Mouse (Mus musculus) cortical plate, adult 2 months (tissue): ENCODE data around the gene Ctbp2. TPM values are rescaled to one million over a fixed set of nuclear protein-coding genes. Genes with fewer than 3 reads are reported as not detected.

Experiments
- H3K27ac ChIP-seq: fragments of 200-500 bp; 2 replicates; pipeline ENCODE4 v1.5.1; 2012; ENCODE audit warnings: low read length, control low read depth, inconsistent platforms; ENCODE audit not compliant: insufficient read depth
- H3K4me1 ChIP-seq: fragments of 200-500 bp; 2 replicates; pipeline ENCODE4 v1.6.1; 2011; ENCODE audit warnings: low read length; ENCODE audit not compliant: control insufficient read depth, insufficient read depth
- H3K4me3 ChIP-seq: fragments of 200-500 bp; 2 replicates; pipeline ENCODE4 v1.5.1; 2011; ENCODE audit warnings: mild to moderate bottlenecking, low read length, control low read depth; ENCODE audit not compliant: insufficient read depth
- CTCF ChIP-seq: fragments of 200-500 bp; IDR thresholded peaks from 2 replicates; pipeline ENCODE4 v1.5.1; 2011; ENCODE audit warnings: mild to moderate bottlenecking, control low read depth, low read length; ENCODE audit not compliant: insufficient read depth; ENCODE audit errors: extremely low read depth
- POLR2A ChIP-seq: fragments of 200-500 bp; IDR thresholded peaks from 2 replicates; pipeline ENCODE4 v1.6.1; 2011; ENCODE audit warnings: mild to moderate bottlenecking, low read length, control low read depth; ENCODE audit not compliant: insufficient read depth; ENCODE audit errors: extremely low read depth
- polyA plus RNA-seq: library from polyadenylated mRNA; depleted of rRNA; stranded (reverse); fragments of >200 nt; gene quantifications from 2 replicates; pipeline ENCODE4 v1.2.3, GENCODE M21; 2012

The Ctbp2 gene
- polyA plus RNA-seq, 1 experiment: 26.6 TPM

DNA sequence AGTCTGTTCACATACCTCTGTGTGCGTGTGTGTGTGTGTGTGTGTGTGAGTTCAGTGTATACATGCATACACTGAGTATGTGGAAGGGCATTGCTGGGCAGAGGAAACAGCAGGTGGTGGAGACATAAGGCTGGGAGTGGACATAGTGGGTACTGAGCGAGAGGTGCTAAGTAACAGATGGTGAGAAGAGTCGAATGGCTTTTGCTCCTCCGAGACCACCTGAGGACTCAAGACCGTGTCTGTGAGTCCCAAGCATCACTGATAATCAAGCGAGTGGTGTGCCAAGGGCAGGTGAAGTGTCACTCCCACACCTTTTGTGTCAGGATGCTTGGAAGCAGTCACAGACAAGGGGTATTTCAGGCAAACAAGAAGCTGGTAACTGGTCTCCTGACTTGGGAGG lies 30.7 kb upstream of the Ctbp2 start:
- no peak overlapping the region for H3K27ac ChIP-seq
- H3K4me1 ChIP-seq: no peaks in the 10 kb centered on the region
- H3K4me3 ChIP-seq: no peak overlapping the region
- TF ChIP-seq POLR2A (no peak), CTCF (no peak)

DNA sequence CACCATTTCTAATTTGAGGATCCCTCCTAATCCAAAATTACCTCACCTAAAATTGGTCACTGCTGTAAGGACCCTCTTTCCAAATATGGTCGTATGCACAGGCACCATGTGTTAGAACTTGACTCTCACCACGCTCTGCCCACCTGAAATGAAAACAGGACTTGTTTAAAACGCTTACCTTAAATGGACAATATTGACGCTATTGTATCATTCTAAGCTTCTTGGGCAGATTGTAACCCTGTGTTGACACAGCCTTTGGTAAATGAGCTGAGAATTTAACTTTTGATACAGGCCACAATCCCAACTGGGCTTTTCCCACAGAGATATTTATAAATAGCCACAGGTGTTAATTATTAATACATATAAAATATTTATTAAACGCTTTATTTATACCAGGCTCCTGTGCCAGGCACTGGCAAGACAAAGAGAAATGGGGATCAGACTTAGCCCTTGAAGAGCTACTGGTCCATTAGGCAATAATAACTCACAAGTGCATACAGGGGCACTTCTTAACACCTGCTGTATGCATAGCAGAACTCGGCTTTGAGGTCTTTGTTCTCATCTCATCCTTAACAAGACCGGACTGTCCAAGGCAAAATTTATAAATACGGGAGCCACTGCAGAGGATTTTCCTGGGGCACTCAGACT lies 15.7 kb upstream of the Ctbp2 start:
- Histone ChIP-seq H3K4me1 (no peaks in the 10 kb centered on the region), H3K4me3 (no peak overlapping the region), H3K27ac (no peak overlapping the region)
- TF ChIP-seq POLR2A (no peak), CTCF (no peak)

DNA sequence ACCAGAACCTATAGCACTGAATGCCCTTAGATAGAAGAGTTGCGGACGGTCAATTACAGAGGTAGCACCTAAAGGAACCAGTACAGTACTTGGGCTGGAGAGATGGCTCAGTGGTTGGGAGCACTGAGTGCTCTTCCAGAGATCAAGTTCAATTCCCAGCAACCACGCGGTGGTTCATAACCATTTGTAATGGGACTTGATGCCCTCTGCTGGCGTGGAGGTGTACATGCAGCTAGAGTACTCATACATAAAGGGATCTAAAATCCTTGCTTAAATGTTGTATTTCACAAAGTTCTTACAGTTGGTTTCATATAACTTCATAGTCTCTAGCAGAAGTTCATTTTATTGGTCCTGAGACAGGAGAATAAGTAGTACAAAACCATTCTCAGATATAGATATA lies 9.4 kb upstream of the Ctbp2 start:
- Histone ChIP-seq H3K27ac (no peak overlapping the region), H3K4me1 (no peaks in the 10 kb centered on the region), H3K4me3 (no peak overlapping the region)
- TF ChIP-seq POLR2A (no peak), CTCF (no peak)

DNA sequence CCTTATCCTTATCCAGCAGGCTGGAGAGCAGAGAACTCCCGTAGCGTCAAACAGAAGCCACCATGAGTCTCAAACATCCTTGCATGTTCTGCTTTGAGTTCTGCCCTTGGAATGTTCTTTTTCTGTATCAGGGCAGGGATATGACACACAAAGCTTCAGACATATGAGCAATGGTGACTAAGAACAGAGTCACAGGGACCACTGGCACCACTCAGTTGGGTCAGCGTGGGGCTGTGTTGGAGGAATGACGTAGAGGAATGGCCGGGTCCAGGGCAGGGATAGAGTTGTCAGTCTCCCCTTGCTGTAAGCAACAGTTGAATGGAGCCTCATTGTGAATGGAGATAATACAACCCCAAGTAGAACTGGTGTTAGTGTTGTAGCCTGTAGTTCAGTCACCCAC lies 8.5 kb upstream of the Ctbp2 start:
- Histone ChIP-seq H3K4me3 (no peak overlapping the region), H3K4me1 (no peaks in the 10 kb centered on the region), H3K27ac (no peak overlapping the region)
- TF ChIP-seq POLR2A (no peak), CTCF (no peak)

DNA sequence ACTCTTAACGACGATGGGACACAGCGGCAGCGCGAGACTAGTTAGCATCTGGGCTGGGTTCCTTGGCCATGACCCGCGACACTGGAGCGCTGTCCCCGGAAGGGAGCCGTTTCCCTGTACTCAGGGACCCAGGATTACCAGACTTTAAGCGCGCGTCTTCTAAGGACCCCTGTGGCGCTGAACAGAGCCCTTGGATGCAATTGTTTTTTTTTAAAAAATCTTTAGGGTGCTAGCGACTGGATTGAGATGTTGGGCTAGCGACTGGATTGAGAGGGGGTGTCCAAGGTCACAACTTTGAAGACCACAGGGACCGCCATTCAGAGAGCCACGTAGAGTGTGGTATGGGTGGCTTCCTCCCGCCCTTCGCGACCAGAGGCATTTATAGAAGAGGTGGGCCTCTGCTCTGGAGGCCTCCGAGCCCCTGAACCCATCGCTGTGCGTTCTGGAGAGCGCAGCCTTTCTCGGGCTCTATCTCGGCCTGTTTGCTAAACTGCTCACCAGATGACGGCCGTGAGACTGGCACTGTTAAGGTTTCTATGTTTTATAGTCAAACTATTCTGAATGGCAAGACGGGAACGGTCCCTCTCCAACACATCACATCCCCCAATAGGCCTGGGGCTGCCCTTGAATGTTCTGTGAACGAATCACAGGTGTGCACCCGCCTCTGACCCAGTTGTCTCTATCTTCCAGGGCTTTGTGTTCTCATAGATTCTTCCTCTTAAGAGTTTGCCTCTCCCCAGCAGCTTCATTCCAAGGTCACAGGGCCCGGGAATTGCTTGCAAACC lies 739 bp upstream of the Ctbp2 start:
- no peak overlapping the region for H3K27ac ChIP-seq
- peak overlapping the region; percentile 83; the same call in 1 of the 2 replicates for H3K4me3 ChIP-seq
- TF ChIP-seq CTCF (no peak), POLR2A (no peak)
- H3K4me1 ChIP-seq: no peaks in the 10 kb centered on the region

DNA sequence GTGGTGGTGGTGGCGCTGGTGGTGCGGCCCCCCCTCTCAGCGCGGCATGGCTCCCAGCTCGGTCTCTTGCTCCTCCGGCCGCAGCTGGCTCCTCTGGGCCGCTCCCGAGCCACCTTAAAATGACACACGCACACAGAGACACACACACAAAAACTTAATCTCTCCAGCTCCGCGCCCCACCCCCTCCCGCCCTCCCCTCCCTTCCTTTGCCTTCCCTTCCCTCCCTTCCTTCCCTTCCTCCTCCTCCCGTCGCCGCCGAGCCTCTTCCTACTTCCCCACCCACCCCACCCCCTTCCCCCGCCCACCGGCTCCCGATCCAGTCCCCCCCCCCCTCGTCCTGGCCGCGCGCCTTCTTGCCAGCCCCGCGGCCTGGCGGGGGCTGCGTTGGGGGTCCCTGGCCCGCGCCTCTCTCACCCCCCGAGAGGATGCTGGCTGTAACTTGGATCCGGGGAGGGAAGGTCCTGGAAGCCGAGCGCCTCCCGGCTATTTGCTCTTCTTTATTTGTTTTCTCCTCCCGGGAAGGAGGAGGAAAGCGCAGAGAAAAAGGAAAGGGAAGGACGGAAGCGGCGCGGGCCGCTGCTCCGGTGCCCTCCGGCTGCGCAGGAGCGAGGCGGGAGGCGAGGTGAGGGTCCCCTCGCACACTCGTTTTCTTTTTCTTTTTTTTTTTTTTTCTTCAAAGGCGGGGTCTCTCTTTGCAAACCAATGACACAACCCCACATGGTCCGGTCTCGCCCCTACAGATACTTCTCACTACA lies 733 bp downstream of the Ctbp2 start, which contains the start of gene Fgfr2:
TSS of gene Fgfr2 (minus strand) at position 107 of the 755 bp plus-strand sequence.
- no peaks in the 10 kb centered on the region for H3K4me1 ChIP-seq
- TF ChIP-seq CTCF (no peak), POLR2A (no peak)
- peak within 1 kb of the TSS; percentile 83 for H3K4me3 ChIP-seq
- H3K27ac ChIP-seq: peak within 1 kb of the TSS; percentile 93; the same call in 1 of the 2 replicates

DNA sequence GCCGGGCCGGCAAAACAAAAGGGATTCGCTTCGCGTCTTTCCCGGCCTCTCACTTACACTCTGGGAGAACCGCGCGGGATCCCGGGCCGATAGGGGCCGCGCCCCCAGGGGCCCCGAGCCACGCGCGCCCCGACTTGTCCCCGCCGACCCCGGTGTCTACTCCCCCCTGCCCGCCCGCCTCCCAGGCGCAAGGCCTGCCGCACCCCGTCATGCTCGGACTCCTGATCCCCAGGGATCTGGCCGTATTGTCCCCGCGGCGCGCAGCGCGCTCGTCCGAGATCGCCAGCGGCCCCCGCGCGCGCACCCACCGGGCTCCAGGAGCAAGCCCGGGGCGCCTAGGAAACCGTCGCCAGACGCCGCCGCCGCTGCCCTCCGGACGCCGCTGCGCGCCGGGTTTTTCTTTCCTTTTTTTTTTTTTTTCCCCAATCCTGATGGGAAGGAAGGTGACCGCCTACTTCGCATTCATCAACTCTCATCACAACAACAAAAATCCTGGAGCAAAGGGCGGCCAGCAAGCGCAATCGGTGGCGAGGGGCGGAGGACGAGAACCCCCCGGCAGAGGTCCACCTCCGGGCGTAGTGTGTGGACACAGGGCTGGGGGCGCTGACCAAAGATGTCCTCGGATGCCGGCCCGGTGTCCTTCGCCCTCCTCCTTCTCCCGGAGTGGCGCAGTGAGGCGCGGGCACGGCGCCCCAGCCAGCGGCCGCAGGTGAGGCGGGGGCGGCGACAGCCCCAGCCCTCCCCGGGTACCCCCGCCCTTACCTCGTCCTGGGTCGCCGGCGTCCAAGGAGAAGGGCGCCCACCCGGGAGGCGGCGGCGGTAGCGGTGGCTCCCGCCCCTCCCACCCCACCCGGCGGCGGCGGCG lies 1.5 kb downstream of the Ctbp2 start:
- Histone ChIP-seq H3K4me3 (peak overlapping the region; percentile 83), H3K4me1 (no peaks in the 10 kb centered on the region), H3K27ac (peak overlapping the region; percentile 93; the same call in 1 of the 2 replicates)
- no peak for TF ChIP-seq CTCF
- TF ChIP-seq POLR2A: no peak

DNA sequence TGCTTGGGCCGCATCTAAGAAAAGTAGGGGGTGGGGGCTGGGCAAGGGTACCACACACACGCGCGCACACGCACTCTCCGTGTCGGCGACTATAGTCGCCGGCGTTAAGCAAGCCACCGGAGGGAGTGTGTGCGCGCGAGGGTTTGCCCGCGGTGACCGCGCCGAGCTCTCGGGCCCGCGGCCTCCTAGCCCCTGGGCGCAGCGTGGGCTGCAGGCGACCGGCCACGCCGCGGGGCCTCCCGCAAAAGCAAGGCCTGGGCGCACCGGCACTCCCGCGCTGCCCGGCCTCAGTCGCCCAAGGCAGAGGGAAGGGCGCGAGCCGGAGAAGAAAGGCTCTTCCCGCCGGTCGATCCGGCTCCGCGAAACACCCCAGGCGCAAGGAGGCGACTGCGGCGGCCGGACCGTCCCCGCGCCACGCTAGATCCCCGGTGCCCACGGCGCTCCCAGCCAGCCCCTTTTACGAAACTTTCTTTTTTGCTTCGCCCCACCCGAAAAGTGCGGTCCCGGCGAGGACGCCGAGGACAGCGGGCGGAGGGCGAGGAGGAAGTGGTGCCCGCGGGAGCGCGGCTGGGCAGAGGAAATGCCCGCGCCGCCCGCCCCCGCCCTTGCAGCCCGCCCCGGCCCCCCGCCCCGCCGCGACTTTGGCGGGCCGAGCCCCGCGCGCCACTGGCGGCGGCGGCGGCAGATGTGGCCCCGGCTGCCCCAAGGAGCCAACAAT lies 2.3 kb downstream of the Ctbp2 start:
- Histone ChIP-seq H3K27ac (peak overlapping the region; percentile 96), H3K4me1 (no peaks in the 10 kb centered on the region), H3K4me3 (peak overlapping the region; percentile 83)
- TF ChIP-seq POLR2A: no peak
- TF ChIP-seq CTCF: no peak
